Mouse (Mus musculus) megakaryocyte, adult 5-6 weeks (primary cell): ENCODE measurements around the gene Rpl19. TPM values are rescaled to one million over a fixed set of nuclear protein-coding genes. Genes with fewer than 3 reads are reported as not detected.

Source experiments
- ATAC-seq: 2 replicates; pipeline ENCODE4 v1.8.0; 2016; ENCODE audit warnings: mild to moderate bottlenecking, inconsistent platforms; ENCODE audit not compliant: poor library complexity, severe bottlenecking
- total RNA-seq, 2 experiments: library from RNA; stranded (forward) in 1 of 2; stranded (reverse) in 1 of 2; fragments of 153-499, 151-499 nt in 1 of 2; fragments of 221-1000, 200-1000 nt in 1 of 2; gene quantifications; 2 replicates each; pipeline versions ENCODE4 v1.2.3 to v1.2.4; 2015 to 2017

Rpl19 gene
- total RNA-seq, 2 experiments from 2014 or later = 1,233 to 2,687 TPM

- ATAC-seq = no peak
These were observed 27.5 kb upstream of the Rpl19 start for GRCm38 (mm10) chr11:97998898-97999608.

- no peak for ATAC-seq
These were observed 26.8 kb upstream of the Rpl19 start for GRCm38 (mm10) chr11:97999748-98000147.

- no peak for ATAC-seq
These were observed 26.0 kb upstream of the Rpl19 start for GRCm38 (mm10) chr11:98000378-98001140.

- ATAC-seq = no peak
These were observed 25.1 kb upstream of the Rpl19 start for GRCm38 (mm10) chr11:98001351-98001824.

GRCm38 (mm10) chr11:98001986-98002385 lies 24.5 kb upstream of the Rpl19 start:
- no peak for ATAC-seq

- ATAC-seq = peak; percentile 48
These were observed 23.9 kb upstream of the Rpl19 start for GRCm38 (mm10) chr11:98002627-98003026.

- no peak for ATAC-seq
These were observed 23.3 kb upstream of the Rpl19 start for GRCm38 (mm10) chr11:98003171-98003671.

DNA sequence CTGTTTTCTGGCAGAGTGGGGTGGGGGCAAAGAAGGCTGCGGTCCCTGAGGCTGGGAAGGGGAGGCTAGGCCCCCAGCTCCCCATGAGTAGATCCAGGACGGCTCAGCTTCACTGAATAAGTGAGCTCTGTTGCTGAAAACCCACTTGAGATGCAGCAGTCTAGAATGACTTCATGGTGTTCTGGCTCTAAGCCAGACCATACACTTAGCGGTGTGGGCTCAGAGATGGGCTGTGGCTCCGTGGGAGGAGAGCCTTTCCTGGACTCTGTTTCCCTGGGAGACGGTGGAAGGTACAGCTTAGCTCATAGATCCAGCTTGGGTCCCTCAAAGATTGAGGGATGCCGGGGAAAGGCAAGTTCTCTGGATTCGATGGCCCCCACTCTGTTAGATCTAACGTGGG lies 22.3 kb upstream of the Rpl19 start:
- no peak for ATAC-seq

DNA sequence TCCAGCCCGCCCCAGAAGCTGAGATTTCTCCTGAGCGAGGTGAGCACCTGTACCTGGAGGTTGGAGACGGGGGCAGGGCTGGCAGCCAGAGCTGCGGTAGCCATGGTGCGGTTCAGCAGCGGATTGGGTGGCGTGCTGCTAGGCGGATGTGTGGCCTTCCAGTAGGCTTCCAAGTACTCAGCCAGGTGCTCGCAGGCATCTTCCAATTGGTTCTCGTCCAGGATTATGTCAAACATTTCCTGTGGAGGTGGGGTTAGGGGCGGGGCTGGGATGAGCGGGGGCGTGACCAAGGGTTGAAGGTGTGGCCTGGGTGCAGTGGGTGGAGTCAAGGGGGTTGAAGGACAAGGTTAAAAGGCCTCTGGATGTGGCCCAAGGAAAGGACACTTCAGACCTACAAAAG lies 21.4 kb upstream of the Rpl19 start:
- ATAC-seq = no peak

GRCm38 (mm10) chr11:98005686-98006085 lies 20.8 kb upstream of the Rpl19 start:
- no peak for ATAC-seq

GRCm38 (mm10) chr11:98008087-98008486 lies 18.4 kb upstream of the Rpl19 start:
- ATAC-seq = peak; percentile 87

DNA sequence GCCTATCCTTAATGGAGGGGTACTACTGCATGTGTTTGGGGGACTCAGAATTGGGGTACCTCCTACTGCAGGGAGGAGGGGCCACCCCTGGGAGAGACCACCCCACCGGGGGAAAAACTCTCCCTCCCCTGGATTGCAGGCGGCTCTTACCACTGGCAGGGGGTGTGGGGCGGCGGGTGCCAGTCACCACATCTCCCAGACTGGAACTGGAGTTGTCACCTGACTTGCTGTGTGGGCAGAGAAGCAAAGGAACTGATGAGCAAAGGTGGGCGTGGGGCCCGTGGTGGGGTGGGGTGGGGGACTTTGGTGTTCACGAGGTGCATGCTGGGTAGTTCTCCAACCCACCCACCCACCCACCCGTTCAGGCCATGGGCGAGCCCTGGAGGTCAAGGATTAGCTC lies 14.8 kb upstream of the Rpl19 start:
- ATAC-seq = no peak

DNA sequence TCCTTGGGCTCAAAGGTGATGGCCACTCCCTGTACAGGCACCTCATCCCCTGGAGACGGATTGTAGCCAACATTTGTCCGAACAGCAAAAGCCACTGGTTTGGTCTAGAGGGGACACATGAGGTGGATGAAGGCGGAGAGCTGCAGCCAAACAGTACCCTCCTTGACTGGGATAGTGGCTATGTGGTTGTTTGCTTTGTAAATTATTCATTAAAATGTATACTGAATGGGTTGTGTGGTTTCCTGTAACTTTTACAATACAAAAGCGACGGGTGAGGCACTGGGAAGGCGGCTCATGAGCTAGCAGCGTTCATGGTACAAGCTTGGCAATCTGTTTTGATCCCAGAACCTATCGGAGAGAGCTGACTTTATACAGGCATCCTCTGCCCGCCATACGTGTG lies 13.7 kb upstream of the Rpl19 start:
- ATAC-seq = no peak

DNA sequence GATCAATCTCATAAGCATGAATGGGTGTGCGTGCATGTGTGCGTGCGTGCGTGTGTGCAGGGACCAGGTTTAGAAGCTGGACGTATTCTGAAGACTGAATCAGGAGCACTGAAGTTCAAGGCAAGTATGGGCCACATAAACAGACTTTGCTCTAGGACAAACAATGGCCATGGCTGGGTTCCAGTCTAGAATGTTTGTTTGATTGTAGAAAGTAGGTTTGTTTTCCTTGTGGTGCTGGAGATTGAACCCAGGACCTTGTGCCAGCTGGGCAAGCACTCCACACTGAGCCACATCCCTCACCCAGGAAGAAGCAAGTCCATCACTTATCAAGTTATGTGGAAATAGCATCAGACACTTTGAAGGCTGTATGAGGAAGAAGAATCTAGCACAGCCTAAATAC lies 10.3 kb upstream of the Rpl19 start:
- no peak for ATAC-seq

DNA sequence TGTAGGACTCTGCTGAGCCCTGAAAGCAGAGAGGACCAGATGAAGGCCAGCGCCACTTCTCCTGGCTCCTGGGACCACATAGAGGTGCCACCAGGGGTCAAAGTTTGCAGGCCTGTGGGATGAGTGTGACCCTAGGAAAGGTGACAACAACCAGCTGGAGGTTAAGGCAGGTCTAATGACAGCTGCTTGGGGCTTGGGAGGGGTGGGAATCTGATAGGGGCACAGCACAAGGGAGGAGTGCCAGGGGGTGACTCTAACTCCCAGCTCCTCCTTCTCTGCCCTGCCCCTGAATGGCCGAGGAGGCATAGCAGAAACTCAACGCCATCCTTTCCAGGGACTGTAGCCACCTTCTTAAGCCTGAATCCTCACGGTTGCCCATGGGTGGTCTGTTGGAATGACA lies 9.7 kb upstream of the Rpl19 start:
- ATAC-seq = no peak

GRCm38 (mm10) chr11:98018222-98018621 lies 8.3 kb upstream of the Rpl19 start:
- no peak for ATAC-seq

DNA sequence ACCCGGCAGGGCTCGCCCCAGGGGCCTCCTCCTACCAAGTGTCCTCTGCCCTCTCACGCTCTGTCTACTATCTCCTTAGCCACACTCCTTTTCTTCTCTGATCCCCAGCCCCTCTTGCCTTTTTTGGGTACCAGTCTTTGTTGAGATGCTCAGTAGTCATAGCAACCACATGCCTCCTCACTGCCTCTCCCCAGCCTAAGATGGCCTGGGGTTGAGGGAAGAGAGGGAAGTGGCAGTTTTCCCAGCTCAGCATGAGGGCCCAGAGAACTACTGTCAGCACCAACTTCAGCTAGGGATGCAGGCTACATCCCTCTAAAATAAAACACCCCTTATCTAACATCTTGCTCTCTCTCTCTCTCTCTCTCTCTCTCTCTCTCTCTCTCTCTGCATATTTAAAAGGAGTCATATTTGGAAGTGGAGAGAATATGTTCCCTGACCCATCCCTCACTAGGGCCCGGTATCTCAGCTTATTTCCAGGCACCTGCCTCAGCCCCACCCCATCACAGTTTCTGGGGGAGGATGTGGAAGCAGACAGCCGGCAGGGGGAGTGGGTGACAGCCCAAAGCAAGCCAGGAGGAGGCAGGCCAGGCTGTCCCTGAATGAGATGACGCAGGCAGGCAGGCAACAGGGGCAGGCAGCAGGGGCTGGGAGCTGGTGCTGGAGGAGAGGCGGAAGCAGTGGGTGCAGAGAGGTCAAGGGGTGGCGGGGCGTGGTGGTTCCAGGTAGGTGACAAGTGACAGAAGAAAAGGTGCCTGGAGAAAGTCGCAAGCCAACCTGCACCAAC lies 7.5 kb upstream of the Rpl19 start:
- ATAC-seq = no peak

DNA sequence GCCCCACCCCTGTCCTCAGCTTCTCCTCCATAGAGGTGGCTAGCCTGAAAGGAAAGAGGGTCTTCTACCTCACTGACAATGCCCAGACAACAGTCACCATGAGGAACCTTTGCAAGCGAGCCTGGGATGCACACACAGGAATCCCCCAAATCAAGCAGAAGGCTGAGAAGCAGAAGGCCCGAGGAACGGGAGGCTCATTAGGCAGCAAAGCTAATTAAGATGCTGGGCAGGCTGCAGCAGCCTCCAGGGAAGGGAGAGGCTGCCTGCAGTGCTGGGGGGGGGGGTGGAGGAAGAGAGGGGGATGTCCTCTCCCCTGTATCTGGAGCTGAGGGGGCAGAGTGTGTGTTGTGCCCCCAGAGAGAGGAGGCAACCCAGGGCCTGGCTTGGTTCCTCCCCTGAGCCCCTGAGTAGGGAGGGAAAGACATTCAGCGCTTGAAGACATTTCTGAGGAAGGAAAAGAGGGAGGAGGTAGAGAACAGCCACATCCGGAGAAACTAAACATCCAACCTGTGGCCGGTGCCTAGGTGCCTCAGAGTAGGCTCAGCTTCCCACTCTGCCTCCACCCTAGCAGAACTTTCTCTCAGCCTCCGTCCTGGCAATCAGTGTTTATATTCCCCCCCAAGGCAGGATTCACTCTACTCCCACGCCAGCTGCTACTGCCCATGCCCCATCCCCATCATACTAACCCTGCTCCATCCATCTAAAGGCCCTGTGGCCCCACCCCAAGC lies 6.5 kb upstream of the Rpl19 start:
- ATAC-seq = no peak

- ATAC-seq = no peak
These were observed 5.8 kb upstream of the Rpl19 start for GRCm38 (mm10) chr11:98020710-98021109.

- ATAC-seq = no peak
These were observed 5.4 kb upstream of the Rpl19 start for GRCm38 (mm10) chr11:98021118-98021517.
